Mouse (Mus musculus) kidney, postnatal 25 days (tissue): ENCODE data around the gene Fam71b.

Experiments
- DNase-seq, 2 experiments: peaks; one replicate each; pipeline ENCODE4 v3.0.0; 2021; ENCODE audit warnings: mixed read lengths in 2 of 2

Gene Fam71b

DNA sequence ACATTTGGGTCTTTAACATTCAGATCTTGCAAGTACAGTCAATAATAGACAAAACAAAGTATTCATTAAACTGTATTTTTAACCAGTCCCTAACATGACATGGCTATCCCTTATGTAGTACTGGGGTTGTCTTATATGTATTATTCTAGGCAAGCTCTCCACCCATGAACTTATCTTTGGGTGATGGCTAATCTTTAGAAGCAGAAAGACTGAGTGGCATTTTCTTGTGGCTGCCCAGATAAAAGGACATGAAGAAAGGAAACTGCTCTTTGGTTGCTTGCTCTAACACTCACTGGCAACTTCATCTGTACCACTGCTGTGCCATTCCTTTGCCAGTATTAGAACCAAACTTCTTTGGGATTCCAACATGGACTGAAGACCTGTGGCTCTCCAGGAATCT, 39.0 kb downstream of the Fam71b start:
- DNase-seq = no peak

DNA sequence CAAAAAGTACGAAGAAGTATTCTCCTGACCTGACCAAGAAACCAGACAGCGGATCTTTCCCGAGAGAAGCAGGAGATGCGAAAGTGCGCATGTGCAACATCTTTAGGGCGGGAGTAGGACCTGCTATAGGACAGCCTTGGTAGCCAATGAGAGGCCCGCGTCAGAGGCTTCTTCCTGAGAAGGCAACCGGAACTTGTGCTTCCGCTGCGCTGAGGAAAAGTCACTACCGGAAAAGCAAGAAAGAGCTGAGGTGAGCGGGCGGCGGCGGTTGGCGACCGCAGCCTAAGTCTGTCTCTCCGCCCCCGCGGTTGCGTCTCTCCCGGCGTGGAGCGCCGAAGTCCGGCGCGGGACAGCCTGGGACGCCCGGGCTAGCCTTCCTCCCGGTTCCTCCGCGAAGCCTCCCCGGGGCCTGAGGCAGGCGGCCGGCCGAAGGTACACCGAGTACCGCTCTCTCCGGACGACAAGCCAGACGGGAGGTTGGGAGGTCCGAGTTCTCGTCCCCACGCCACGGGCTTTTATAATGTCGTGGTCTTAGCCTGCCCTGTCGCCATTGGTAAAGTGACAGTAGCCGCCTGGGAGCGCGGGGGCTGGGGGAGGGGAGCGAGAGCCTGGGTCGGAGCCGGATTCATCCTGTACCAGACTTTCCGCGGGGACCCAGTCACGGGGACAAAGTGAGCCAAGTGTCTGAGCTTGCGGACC, 40.5 kb downstream of the Fam71b start, which contains the start of gene Med7:
Gene Med7, plus strand, starts transcription at position 166 of the 699 bp plus-strand sequence.
- peak; percentile 97 to 99 for DNase-seq

DNA sequence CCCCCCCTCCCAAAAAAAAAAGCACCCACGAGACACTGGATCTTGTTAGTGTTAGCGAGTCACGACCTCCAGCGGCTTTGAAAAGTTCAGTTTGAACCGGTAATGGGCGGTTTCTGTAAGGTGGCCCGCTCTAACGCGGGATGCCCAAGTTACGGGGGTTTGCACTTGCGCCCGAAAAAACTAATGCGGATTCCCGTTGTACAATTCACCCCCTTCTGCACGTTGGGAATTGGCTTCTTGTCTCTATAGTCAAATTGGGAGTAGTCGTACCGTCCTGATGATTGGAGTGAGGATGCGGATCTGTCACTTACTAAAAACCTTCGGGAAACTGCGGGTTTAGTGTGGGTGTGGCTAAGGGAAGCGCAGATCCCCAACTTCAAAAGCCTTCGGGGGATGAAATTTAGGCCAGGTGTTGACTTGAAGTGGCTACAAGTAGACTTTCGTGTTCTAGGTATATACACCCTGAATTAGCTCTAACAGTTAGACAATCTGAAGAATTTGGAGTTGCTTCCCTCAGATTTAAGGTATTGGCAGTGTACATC, 41.2 kb downstream of the Fam71b start:
- DNase-seq = no peak

DNA sequence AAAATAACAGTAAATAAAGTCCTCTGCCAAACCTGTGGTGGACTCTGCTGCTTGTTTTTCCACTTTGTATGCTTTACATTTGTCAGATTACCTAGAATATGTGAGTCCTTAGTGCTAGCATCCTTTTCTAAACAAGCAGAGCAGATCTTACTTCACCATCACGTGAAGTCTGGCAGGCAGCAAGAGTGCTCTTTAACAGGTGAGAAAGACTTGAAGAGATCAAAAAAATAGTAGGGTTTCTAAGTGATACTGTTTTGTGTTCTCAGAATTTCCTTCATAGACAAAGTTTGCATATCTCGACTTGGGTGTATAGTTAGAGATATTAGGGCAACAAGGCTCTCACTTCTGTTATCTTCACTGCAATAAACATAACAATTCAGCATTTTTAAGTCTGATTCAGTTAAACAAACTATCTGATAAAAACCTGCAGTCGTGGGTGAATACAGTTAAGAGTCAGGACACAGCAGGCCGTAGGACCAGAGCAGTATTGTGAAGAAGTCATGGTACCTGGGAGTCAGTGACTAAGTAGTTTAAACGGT, 42.7 kb downstream of the Fam71b start:
- DNase-seq = no peak

DNA sequence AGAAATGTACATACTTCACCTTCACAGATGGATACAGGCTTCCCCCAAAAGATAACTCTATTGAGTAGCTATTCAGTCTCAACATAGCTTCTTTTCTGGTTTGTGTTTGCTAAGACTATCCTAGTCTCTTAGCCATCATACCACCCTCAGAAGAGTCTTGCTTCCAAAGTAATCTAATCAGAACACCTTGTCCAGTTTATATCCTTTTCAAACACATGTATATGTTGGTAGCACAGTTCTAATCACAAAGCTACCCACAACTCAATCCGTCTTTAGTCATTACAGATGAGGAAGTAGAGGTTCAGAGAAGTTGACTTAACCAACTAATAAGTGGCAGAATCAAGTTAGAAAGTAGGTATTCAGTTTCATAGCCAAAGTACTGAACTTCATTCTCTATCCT, 45.4 kb downstream of the Fam71b start:
- no peak for DNase-seq

DNA sequence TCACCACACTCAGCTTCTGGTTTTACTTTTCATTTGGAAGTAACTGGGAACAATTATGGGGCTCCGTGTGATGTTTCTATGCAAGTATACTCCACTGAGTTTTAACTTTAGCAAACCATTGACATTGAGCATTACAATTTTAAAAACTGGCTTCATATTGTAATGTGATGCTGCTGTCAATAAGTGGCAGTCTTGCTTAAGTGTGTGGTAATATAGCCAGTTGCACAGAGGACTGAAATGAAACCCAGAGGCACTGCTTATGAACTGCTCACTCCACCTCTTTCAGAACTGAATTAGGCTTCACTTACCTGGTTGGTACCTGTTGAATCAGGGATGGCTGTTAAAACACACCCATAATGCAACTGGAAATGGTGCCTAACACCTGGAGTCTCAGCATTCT, 46.8 kb downstream of the Fam71b start:
- no peak for DNase-seq

DNA sequence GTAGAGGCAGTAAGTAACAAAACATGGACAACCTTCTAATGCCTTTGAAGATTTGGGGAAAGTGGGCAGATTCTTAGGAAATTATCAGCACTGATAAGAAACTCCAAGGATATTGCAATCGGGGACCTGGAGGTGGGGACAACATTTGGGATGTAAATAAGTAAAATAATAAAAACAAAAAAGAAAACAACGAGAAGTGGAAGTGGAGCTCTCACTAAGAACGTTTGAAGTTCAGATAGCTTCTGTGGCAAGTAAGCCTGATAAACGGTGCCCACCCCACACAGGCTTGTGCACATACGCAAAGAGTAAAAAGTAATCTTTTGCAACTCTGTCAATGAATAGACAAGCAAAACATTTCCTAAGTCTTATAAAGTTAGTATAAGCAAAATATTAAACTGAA, 47.6 kb downstream of the Fam71b start:
- DNase-seq = no peak

DNA sequence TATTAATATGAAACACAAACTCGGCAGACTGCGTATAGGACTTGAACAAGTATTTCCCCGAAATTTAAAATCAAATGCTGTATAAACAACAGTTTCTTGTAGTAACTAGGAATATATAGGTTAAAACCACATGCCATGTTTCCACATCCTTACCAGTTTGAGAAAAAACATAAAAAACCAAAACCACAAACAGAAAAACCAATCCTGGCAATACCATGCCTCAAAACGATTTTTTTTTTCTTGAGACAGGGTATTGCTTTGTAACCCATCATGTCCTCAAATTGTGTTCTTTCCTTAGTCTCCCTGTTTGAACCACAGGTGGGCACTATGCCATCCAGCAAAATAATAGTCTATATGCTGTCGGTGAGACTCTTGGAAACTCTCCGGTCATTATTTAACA, 49.8 kb downstream of the Fam71b start:
- DNase-seq = no peak

DNA sequence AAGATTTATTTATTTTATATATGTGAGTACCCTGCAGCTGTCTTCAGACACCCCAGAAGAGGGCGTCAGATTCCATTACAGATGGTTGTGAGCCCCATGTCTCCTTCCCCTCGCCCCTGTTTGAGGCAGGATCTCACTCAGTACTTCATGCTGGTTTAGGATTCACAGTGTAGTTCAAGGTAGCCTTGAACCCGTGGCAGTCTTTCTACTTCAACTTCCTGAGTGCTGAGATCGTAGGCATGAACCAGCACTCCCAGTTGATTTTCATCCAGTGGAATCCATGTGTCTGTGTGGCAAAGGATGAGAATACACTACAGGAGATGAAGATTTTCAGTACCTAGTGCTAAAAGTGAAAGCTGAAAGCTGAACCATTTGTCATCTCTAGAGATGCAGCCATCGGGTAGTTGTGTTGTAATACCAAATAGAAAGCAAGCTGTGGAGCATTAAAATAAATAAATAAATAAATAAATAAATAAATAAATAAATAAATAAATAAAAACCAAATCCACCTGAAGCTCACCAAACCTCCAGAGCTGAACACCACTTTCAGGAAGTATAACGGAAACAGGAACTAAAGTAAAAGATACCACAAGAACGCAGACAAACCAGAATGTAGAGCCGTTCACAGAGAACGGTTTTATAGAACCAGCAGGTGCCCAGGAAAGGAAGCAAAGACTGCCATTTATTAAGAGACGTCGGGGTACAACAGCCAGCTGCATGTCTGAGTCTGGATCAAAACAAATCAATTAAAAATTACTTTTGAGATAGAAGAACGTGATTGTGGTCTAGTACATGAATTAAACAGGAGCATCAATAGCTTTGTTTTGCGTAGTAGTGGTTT, 51.5 kb downstream of the Fam71b start:
- no peak for DNase-seq

DNA sequence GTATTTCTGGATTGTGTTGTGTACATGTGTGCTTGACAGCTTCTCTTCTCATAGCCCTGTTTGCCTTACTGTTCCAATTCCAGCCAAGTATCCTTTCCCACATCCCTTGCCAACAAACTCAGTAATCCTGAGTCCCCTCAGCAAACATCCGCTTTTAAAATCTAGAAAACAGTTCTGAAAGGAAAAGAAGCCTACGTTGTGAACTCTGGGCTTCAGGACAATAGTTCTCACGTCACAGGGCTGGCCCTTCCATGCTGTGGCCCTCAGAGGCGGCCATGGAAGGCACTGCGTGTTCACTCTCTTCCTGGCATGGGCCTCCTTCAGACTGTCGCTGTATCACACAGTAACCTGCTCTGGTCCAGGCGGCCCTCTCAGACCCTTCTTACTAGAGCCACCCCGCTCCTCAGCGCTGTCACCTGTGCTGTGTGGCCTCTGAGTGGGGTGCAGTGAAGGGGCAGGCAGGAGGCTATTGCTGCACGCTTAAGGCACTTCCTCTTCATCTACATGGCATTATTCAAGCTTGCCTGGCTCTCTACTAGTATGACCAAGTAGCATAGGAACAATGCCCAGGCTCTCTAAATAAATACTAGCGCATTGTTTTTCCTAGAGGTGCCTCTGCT, 53.2 kb downstream of the Fam71b start:
- no peak for DNase-seq

DNA sequence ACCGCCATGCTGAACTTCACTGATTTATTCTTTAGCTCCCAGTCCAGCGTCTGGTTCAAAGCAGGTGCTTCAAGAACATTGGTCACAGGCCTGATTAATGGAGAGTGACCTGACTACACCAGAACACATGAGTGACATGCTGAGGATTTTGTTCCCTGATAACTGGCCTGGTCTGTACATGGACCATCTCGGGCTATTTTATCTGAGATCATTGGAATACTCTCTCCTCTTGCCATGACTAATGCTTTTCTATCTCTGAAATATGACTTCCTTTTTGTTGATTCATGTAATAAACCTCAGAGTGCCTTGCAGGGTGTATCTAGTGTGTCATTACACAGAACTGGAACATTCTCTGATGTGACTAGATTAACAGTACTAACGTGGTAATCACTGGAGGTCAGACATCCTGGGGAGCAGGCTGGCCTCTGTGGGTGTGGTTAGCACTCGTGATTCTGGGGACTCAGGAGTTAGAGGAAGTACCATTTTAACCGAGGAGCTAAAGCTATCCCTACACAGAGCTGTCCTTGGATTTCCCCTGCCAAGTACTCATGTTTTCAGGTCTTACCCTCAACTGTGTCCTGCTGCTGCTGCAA, 58.2 kb downstream of the Fam71b start, which contains the start of gene Havcr2:
Gene Havcr2, plus strand, starts transcription at position 483 of the 593 bp plus-strand sequence.
- DNase-seq = no peak
